Mouse (Mus musculus) neural tube, embryonic 14.5 days (tissue): ENCODE data around the gene Oaf. TPM values are rescaled to one million over a fixed set of nuclear protein-coding genes. Genes with fewer than 3 reads are reported as not detected.

Source experiments
- ATAC-seq: fragments of 200-750 bp; cut with Nextera tagmentation; 2 replicates; pipeline ENCODE4 v1.8.0; 2017; ENCODE audit warnings: low read depth, mild to moderate bottlenecking, moderate TSS enrichment, moderate library complexity
- H3K27ac ChIP-seq: fragments of 300-500 bp; sonication (generic); 2 replicates; pipeline ENCODE4 v1.5.1; 2014; ENCODE audit warnings: low read depth, mild to moderate bottlenecking, control low read depth, low read length, moderate library complexity, mixed read lengths
- H3K27me3 ChIP-seq: fragments of 300-500 bp; sonication (generic); 2 replicates; pipeline ENCODE4 v1.6.1; 2014; ENCODE audit warnings: low read length; ENCODE audit not compliant: control insufficient read depth, insufficient read depth
- H3K36me3 ChIP-seq: fragments of 300-500 bp; sonication (generic); 2 replicates; pipeline ENCODE4 v1.6.1; 2014; ENCODE audit warnings: low read length, mixed read lengths; ENCODE audit not compliant: control insufficient read depth, insufficient read depth
- H3K4me1 ChIP-seq: fragments of 300-500 bp; sonication (generic); 2 replicates; pipeline ENCODE4 v1.6.1; 2014; ENCODE audit warnings: low read length; ENCODE audit not compliant: control insufficient read depth, insufficient read depth
- H3K4me2 ChIP-seq: fragments of 300-500 bp; sonication (generic); 2 replicates; pipeline ENCODE4 v1.6.1; 2014; ENCODE audit warnings: mild to moderate bottlenecking, low read depth, low read length, control low read depth
- H3K4me3 ChIP-seq: fragments of 300-500 bp; sonication (generic); 2 replicates; pipeline ENCODE4 v1.5.1; 2014; ENCODE audit warnings: low read depth, low read length, control low read depth, mixed read lengths
- H3K9ac ChIP-seq: fragments of 300-500 bp; sonication (generic); replicated peaks from 2 replicates; pipeline ENCODE4 v1.6.1; 2014; ENCODE audit warnings: low read depth, mild to moderate bottlenecking, control low read depth, low read length, mixed read lengths
- H3K9me3 ChIP-seq: fragments of 300-500 bp; sonication (generic); 2 replicates; pipeline ENCODE4 v1.6.1; 2016; ENCODE audit warnings: low read length; ENCODE audit not compliant: control insufficient read depth
- WGBS: fragments of 180-500 bp; shearing (Covaris S2); extraction: QIAGEN DNeasy Blood & Tissue Kit; methylation state at CpG from one replicate; pipeline ENCODE4 v1.1.7; 2014; 5-methylcytosine and 5-hydroxymethylcytosine counted together
- polyA plus RNA-seq: library from polyadenylated mRNA; unstranded; fragments of >200 nt; fragmentation: Nextera tagmentation; extraction: Ambion mirVana; gene quantifications from 2 replicates; pipeline ENCODE4 v1.2.1, GENCODE M21; 2014

Gene Oaf
- polyA plus RNA-seq, 1 experiment from 2014 or later = 2.3 TPM

GRCm38 (mm10) chr9:43191561-43191960, 48.1 kb downstream of the Oaf start:
- H3K36me3 ChIP-seq = no peaks in the 10 kb centered on the region
- H3K27ac ChIP-seq = no peak overlapping the region
- H3K9me3 ChIP-seq = no peaks in the 10 kb centered on the region
- no peak overlapping the region for H3K9ac ChIP-seq
- no peak overlapping the region for H3K4me2 ChIP-seq
- no peak overlapping the region for H3K4me3 ChIP-seq
- no peaks in the 10 kb centered on the region for H3K4me1 ChIP-seq
- no peak for ATAC-seq
- H3K27me3 ChIP-seq = no peaks in the 10 kb centered on the region
- 50% methylated on average over 4 of the region's 4 CpGs for WGBS

GRCm38 (mm10) chr9:43189021-43189356, 50.7 kb downstream of the Oaf start:
- H3K9me3 ChIP-seq = no peaks in the 10 kb centered on the region
- no peak overlapping the region for H3K4me2 ChIP-seq
- H3K27ac ChIP-seq = no peak overlapping the region
- no peaks in the 10 kb centered on the region for H3K4me1 ChIP-seq
- H3K9ac ChIP-seq = no peak overlapping the region
- no peak overlapping the region for H3K4me3 ChIP-seq
- no peaks in the 10 kb centered on the region for H3K36me3 ChIP-seq
- no peak for ATAC-seq
- H3K27me3 ChIP-seq = no peaks in the 10 kb centered on the region
- 59% methylated on average over 3 of the region's 3 CpGs for WGBS

GRCm38 (mm10) chr9:43188309-43189020, 51.2 kb downstream of the Oaf start:
- no peaks in the 10 kb centered on the region for H3K9me3 ChIP-seq
- H3K4me1 ChIP-seq = no peaks in the 10 kb centered on the region
- H3K36me3 ChIP-seq = no peaks in the 10 kb centered on the region
- no peak overlapping the region for H3K4me2 ChIP-seq
- no peak overlapping the region for H3K27ac ChIP-seq
- H3K9ac ChIP-seq = no peak overlapping the region
- no peak for ATAC-seq
- H3K27me3 ChIP-seq = no peaks in the 10 kb centered on the region
- H3K4me3 ChIP-seq = no peak overlapping the region
- WGBS = 67% methylated on average over 12 of the region's 12 CpGs

- 56% methylated on average over 5 of the region's 5 CpGs for WGBS
- Histone ChIP-seq H3K27ac (no peak overlapping the region), H3K4me3 (no peak overlapping the region), H3K9me3 (no peaks in the 10 kb centered on the region), H3K9ac (no peak overlapping the region), H3K36me3 (no peaks in the 10 kb centered on the region), H3K4me2 (no peak overlapping the region), H3K27me3 (no peaks in the 10 kb centered on the region), H3K4me1 (no peaks in the 10 kb centered on the region)
- ATAC-seq = no peak
Measured at GRCm38 (mm10) chr9:43179614-43180013, 60.1 kb downstream of the Oaf start.

GRCm38 (mm10) chr9:43178172-43178571, 61.5 kb downstream of the Oaf start:
- ATAC-seq = no peak
- Histone ChIP-seq H3K36me3 (no peaks in the 10 kb centered on the region), H3K27ac (no peak overlapping the region), H3K27me3 (no peaks in the 10 kb centered on the region), H3K9me3 (no peaks in the 10 kb centered on the region), H3K9ac (no peak overlapping the region), H3K4me1 (no peaks in the 10 kb centered on the region), H3K4me3 (no peak overlapping the region), H3K4me2 (no peak overlapping the region)
- 64% methylated on average over 7 of the region's 7 CpGs for whole genome bisulfite sequencing

Other genes starting within 250 kb of the Oaf start
- gene Arhgef12, start 132.7 kb downstream of the Oaf start, polyA plus RNA-seq = 32.4 and 51.4 TPM in 2 replicates
- gene Tmem136, start 123.3 kb downstream of the Oaf start, polyA plus RNA-seq = 11.8 and 14.6 TPM in 2 replicates
- not detected in 2 replicates for gene Pou2f3, start 29.5 kb downstream of the Oaf start, polyA plus RNA-seq
- gene Trim29, start 70.9 kb upstream of the Oaf start, polyA plus RNA-seq = not detected in 2 replicates